Mouse (Mus musculus): Measurements from ENCODE around the gene Slc25a53. TPM values are rescaled to one million over a fixed set of nuclear protein-coding genes. Genes with fewer than 3 reads are reported as not detected.

Gene Slc25a53
- polyA plus RNA-seq, 1 experiment from 2014 or later: 13.7 TPM

Other genes with a start within 250 kb of the Slc25a53 start
- gene Plp1, start 215.6 kb downstream of the Slc25a53 start, polyA plus RNA-seq (2014; fragmentation: Nextera tagmentation; extraction: Ambion mirVana): 28.7 and 38.6 TPM in 2 replicates
- 5.8 and 5.9 TPM in 2 replicates for gene Rab9b, start 169.5 kb downstream of the Slc25a53 start, polyA plus RNA-seq (2014; fragmentation: Nextera tagmentation; extraction: Ambion mirVana)
- not detected in 2 replicates for gene H2bfm, start 111.0 kb downstream of the Slc25a53 start, polyA plus RNA-seq (2014; fragmentation: Nextera tagmentation; extraction: Ambion mirVana)
- 54.1 and 56.2 TPM in 2 replicates for gene Tmsb15b2, start 62.8 kb downstream of the Slc25a53 start, polyA plus RNA-seq (2014; fragmentation: Nextera tagmentation; extraction: Ambion mirVana)
- gene Tmsb15l, start 61.4 kb downstream of the Slc25a53 start, polyA plus RNA-seq (2014; fragmentation: Nextera tagmentation; extraction: Ambion mirVana): 7.4 and 7.6 TPM in 2 replicates
- gene Tmsb15b1, start 61.4 kb downstream of the Slc25a53 start, polyA plus RNA-seq (2014; fragmentation: Nextera tagmentation; extraction: Ambion mirVana): 22.2 and 23.4 TPM in 2 replicates
- gene Zcchc18, start 45.1 kb downstream of the Slc25a53 start, polyA plus RNA-seq (2014; fragmentation: Nextera tagmentation; extraction: Ambion mirVana): 82.3 and 88.8 TPM in 2 replicates
- 12.5 and 12.7 TPM in 2 replicates for gene Fam199x, start 11.3 kb upstream of the Slc25a53 start, polyA plus RNA-seq (2014; fragmentation: Nextera tagmentation; extraction: Ambion mirVana)
- not detected in 2 replicates for gene Esx1, start 83.8 kb upstream of the Slc25a53 start, polyA plus RNA-seq (2014; fragmentation: Nextera tagmentation; extraction: Ambion mirVana)

Data from neural tube, embryonic 11.5 days (tissue).